Mouse (Mus musculus) heart, postnatal 36 days (tissue): ENCODE data around the gene Rpain. TPM values are rescaled to one million over a fixed set of nuclear protein-coding genes. Genes with fewer than 3 reads are reported as not detected.

Source experiments
- DNase-seq, 2 experiments: peaks; one replicate each; pipeline ENCODE4 v3.0.0; 2021 to 2022
- intact Hi-C: fragments of 180-260 bp; cut with DNase I; formaldehyde crosslinking; loops from one replicate; pipeline ENCODE4 v1.15.1; 2025
- total RNA-seq, 2 experiments: library from RNA; stranded (reverse); gene quantifications; 2 replicates each; pipeline ENCODE4 v1.2.3; 2021

Rpain gene
- total RNA-seq: 10 to 100 TPM; 16.8 to 18.4 TPM

- intact Hi-C loops: no loop called here
- DNase-seq: peak; percentile 87 to 89
These were observed at the start of gene Rpain, which contains the start of gene Nup88 for GRCm38 (mm10) chr11:70969821-70970559. TSS of gene Rpain (plus strand) at chr11:70970213. TSS of gene Nup88 (minus strand) at chr11:70969973.

DNA sequence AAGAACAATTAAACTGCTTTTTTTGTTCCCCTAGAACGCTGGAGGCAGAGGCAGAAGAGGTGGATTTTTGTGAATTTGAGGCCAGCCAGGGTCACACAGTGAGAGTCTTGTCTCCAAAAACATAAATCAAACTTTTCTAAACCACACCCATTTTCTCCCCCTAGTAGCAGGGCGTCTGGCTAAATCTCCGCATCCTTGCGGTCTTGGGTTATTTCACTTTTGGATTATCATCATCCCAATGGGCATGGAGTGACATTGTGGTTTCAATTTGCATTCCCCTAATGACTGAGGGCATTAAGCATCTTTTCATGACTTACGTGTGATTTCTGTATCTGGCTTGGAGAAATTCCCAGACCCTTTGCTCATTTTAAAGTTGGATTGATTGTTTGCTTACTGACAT lies 38.6 kb upstream of the Rpain start:
- intact Hi-C loops: no loop called here
- DNase-seq: no peak

DNA sequence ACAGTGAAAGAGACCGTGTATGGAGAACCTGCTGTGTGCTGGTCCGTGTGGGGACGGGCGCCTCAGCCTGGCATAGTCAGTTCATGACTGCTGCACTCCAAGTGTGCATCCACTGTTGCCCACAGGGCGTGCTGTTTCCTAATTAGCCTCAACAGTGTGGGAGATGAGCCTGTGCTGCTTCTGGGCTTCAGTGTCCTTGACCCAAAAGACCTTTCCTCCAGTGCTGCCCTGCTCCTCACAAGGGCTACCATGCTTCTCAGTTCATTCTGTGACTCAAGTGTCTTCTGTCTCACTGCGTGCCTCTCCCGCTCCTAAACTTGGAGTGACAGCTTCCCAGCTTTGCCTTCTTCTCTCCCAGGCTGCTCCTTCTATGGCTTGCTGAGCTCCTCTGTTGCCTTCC lies 34.7 kb upstream of the Rpain start:
- DNase-seq: no peak
- intact Hi-C loops: no loop called here

GRCm38 (mm10) chr11:70942596-70942995 lies 27.4 kb upstream of the Rpain start:
- DNase-seq: no peak
- intact Hi-C loops: no loop called here

DNA sequence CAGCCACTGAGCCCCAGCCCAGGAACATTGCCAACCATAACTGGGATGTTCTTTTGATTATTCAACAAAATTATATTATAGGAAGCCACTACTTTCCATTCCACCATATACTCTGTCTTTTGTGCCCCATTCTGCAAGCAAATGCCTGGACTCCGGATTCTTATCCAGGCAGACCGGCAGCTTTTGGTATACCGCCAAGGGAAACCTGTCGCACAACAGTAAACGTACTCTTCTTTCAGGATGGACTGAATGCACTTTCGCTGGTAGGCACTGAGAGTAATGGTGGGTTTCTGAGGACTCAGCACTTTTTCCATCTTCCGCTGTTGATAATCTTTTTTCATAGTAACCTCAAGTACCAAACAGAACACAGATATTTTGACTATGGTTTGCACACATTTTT lies 26.4 kb upstream of the Rpain start:
- DNase-seq: no peak
- intact Hi-C loops: no loop called here

DNA sequence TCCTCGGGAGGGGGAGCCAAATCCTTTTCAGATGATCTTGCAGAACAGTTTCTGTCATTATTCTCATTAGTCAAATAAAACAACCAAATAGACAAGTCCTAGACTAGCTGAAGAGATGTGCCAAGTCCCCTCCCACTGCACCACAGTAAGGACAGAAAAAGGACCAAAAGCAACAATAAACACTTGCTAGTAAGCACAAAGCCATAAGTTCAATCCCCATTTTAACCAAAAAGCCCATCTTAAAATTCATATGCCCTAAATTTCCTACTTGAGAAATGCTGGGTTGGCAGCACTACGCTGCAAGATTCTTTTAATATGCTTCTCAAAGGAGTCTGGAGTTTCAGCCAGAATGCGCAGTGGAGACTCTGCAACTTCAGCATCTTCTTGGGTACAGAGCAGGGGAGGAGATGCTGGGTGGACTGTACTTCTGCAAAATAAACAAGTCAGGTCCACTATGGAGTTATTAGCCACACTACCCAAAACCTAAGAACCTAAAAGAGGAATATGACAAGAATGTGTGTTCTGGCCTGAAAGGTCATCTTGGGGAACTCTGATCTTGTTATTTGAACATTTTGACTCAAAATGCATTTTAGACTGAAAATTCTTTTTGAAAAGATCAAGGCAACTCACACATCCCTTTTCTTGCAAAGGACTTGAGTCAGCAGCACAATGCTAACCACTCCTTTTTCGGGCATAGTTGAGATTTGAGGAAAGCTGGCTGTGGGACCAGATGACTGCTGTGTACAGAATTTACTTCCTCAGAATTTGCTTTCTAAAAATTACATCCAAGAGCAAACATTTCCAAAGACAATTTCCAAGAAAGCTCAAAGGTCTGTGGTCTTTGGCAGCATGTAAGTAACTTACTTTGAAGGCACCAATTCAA lies 24.8 kb upstream of the Rpain start:
- intact Hi-C loops: no loop called here

GRCm38 (mm10) chr11:70954711-70955110 lies 15.3 kb upstream of the Rpain start:
- DNase-seq: no peak

More for the DNA sequence above, 24.8 kb upstream of the Rpain start:
- peak in 1 of 2 experiments; percentile 5 for DNase-seq

DNA sequence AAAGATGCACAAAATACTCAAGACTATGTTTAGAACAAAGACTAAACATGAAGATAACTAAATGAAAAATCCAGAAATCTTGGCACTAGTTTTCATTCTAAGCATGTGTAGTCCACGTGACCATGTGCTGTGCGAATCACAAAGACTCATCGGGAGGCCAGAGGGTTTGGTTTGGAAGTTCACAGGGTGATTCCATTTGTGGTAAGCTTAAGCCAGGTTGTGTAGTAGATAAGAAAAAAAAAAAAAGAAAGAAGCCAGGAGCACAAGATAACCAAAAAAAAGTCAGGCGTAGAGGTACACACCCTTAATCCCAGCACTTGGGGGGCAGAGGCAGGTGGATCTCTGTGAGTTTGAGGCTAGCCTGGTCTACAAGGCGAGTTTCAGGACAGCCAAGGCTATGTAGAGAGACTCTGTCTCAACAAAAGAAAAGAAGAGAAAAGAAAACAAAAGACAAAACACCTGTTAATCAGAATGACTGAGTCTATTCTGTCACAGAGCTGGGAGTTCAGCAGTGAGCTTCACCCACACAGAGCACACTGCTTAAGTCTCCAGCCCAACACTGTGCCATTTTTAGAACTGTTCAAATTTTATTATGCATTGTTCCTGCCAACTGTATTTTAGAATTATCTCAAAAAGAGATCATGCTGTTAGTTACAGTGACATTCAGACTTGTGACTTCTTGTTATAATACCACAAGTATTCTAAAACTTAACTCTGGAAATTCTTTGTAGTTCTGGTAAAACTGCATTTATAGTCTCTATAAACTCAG lies 9.0 kb upstream of the Rpain start:
- intact Hi-C loops: no loop called here
- DNase-seq: no peak

More at GRCm38 (mm10) chr11:70954711-70955110, 15.3 kb upstream of the Rpain start:
- intact Hi-C loops: no loop called here

DNA sequence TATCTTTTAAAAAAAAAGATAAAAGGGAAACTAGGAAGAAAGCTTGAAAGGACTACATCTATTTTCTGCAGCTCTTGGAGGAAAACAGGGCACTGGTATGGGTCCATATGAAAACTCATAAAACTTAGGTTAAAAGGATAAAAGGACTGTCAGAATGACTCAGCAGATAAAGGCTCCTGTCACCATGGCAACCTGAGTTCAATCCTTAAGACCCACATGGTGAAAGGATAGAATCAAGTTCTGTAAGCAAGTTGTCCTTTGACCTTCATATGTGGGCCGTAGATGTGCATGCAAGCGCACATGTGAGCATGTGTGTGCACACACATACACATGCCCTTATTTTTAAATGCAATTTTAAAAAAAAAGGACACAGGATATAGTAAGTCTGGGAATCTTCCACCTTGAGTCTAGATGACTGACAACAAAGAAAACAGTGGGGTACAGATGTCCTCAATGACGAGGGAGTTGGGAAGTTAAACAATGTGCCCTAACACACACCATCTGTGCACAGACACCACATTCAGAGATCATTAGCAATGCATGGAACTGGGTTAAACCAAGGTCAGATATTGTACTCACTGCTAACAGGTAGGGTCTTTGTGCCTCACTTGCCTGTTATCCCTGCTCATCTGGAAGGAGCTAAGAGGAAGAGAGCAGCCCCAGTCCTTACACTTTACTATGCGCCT lies 5.6 kb upstream of the Rpain start:
- DNase-seq: no peak
- intact Hi-C loops: no loop called here

GRCm38 (mm10) chr11:70969271-70969794 lies 680 bp upstream of the Rpain start:
- DNase-seq: no peak
- intact Hi-C loops: no loop called here

DNA sequence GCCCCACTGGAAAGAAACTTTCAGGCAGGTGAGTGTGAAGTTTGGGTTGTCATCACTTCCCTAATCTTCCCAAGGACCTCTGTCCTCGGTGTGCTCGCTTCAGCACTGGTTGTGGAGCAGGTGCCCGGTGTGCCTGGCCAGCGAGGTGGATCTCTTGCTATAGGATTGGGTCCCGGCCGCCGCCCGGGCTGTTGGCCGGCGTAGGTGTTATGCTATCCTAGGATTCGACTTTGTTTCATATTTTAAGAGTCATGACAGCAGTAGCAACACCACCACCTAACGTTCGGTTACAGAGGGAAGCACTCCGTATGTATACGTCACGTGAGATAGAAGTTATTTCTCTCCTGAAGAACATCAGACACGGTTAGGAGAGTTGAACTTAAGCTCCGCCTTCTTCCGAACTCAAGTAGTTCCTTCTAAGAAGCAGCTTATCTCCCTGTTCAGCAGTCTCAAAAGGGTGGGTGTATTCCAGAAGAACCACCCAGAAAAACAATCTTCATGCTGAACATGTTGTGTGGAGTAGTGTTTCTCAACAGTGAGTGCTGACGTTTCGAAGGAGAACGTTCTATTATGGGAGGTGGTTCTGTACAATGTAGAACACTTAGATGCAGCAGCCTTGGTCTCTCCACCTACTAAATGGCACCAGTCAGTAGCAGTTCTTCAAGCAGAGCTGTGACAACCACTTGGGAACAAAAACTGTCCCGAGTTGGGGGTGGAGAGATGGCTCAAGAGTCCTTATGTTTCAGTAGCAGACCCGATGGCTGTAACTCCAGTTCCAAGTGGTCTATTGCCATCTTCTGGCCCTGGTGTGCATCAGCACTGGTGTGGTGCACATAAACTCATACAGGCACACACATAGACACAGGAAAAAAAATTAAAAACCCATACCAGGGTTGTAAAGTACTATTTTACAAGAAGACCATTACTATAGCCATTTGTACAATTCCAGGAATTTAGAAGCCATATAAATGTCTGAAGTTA lies 837 bp downstream of the Rpain start:
- intact Hi-C loops: no loop called here
- DNase-seq: no peak

DNA sequence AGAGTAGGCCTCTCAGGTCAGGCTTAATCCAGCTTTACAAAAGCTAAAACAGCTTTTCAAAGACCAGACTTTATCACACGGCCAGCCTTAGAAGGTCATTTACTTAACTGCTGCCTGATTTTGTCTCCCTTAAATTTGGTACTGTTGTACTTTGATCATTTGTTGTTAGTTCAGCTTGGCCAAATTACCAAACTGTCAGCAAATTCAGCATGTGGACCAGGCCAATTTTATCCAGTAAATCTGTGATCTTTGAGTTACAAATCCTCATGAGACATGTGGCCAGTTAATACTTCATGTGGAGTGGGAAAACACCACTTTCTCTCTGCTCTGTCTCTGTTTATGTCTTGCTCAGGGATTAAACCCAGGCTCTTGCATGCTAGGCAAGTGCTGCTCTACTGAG lies 2.6 kb downstream of the Rpain start:
- DNase-seq: no peak
- intact Hi-C loops: no loop called here

DNA sequence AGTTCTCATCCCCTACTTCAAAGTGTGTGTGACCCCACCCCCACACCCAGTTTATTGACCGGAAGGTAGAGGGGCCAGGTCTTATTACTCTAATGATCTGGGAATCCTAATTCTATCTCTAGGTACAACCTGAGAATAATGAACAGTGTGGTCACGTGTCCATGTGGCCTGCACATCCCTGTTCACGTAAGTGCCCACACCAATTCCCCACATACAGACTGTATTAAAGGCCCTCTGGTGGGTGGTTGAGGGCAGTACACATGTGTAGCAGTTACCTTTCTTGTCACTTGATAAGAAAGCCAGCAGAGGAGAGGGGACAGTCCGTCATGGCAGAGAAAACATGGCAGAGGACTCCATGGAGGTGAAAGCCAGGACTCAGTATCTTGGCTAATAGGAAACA lies 3.9 kb downstream of the Rpain start:
- intact Hi-C loops: no loop called here
- DNase-seq: no peak

DNA sequence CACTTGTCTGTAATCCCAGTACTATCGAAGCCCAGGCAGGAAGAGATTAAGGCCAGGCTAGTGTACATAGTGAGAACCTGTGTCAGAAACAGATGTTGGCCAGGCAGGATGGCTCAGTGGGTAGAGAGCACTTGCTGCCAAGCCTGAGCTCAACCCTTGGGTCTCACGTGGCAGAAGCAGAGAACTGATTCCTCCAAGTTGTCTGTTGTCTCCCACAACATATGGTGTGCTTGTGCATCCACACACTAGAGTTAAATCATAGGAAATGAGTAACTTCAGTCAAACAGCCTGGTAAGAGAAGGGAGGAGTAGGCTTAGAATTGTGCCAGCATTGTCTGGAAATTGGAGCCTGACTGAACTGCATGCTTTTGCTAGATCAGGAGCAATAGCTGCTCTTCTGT lies 5.2 kb downstream of the Rpain start:
- no peak for DNase-seq
- intact Hi-C loops: no loop called here

GRCm38 (mm10) chr11:70977293-70977692 lies 7.3 kb downstream of the Rpain start:
- no peak for DNase-seq
- intact Hi-C loops: no loop called here

DNA sequence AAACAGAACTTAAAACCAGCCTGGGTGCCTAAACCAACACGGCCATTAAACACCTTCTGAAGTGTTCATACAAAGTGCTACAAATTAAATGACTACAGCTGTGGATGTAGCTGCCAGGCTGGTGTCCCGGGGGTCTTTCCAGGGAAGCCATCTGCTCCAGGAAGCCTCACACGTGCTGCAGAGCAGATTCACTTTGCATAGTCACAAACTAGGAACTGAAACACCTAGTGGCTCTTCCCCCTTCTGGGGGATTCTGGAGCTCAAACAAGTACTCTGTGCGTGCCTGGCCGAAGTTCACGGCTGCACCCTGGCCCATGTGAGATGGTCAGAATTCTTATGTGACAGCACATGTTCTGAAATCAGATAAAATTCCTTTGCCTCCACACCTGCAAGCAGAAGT lies 10.2 kb downstream of the Rpain start:
- DNase-seq: no peak
- intact Hi-C loops: no loop called here

GRCm38 (mm10) chr11:70980751-70981510 lies 10.9 kb downstream of the Rpain start:
- DNase-seq: no peak
- intact Hi-C loops: no loop called here

DNA sequence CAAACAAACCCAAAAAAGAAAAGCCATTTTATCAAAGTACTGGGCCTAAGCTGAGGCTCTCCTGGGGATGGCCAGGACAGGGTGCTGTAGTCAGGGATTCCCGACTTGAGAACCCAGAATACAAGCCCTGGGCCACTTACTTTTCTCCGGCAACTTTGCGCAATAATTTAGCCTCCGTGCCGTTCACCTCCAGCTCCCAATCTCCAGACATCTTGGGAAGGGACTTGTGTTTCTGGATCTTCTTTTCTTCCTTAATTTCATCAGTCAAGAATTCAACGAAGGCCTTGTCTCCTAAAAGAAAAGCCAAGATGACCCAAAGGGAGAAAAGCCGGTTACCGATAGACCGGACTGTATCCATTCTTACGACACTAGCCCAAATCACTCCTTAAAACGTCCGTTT lies 12.0 kb downstream of the Rpain start:
- intact Hi-C loops: no loop called here
- DNase-seq: no peak
